Mouse (Mus musculus): ENCODE data around the gene Ndufa13.

The Ndufa13 gene

GRCm38 (mm10) chr8:69907106-69907505, 4.7 kb upstream of the Ndufa13 start:
- DNase-seq (ENCODE audit: low spot score), result no peak

GRCm38 (mm10) chr8:69906260-69906659, 3.9 kb upstream of the Ndufa13 start:
- no peak for DNase-seq (ENCODE audit: low spot score)

DNA sequence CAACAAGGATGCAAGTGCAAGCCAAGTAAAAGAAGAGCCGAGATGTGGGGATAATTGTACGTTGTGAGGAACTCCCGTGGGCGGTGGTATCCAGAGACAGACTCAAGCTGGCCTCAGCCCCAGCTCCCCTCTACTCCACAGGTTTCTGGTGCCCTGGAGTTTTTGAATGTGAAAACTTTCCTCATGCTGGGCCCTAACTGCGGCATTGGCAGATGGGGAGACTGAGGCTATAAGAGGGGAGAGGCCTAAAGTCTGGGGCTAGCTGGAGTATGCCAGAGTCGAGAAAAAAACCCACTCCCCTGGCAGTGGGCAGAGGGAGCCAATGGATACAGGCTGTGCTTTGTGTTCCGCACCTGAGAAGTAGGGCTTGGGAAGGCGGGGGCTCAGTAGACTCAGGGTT, 1.7 kb upstream of the Ndufa13 start:
- no peak for DNase-seq (ENCODE audit: low spot score)

DNA sequence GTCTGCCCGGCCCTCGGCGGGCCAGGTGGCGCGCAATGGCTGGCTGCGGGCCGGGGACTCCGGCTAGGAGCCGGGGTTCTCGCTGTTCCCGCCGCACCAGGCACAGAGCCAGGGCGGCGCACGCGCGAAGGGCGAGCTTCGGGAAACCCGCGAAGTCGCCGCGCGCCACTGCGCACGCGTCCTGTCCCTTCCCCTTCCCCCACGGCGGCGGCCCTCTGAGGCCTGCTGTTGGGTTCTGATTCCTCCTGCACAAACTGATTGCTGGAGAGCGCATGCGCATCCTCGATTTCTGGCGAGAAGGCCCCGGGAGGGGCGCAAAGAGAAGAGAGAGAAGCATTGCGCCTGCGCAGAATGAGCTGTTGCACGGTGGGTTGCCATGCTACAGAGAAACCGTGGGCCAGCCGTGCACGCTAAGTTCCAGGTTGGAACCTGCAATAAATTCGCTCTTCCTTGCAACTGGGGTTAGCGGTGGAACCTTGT, 745 bp upstream of the Ndufa13 start:
- peak; percentile 99 for DNase-seq (ENCODE audit: low spot score)

- peak; percentile 97 for DNase-seq (ENCODE audit: low spot score)
Observed at GRCm38 (mm10) chr8:69901484-69902162, 735 bp downstream of the Ndufa13 start.

- DNase-seq (ENCODE audit: low spot score), result no peak
Observed at GRCm38 (mm10) chr8:69900895-69901451, 1.4 kb downstream of the Ndufa13 start.

- no peak for DNase-seq (ENCODE audit: low spot score)
Observed at GRCm38 (mm10) chr8:69899876-69900275, 2.5 kb downstream of the Ndufa13 start.

DNA sequence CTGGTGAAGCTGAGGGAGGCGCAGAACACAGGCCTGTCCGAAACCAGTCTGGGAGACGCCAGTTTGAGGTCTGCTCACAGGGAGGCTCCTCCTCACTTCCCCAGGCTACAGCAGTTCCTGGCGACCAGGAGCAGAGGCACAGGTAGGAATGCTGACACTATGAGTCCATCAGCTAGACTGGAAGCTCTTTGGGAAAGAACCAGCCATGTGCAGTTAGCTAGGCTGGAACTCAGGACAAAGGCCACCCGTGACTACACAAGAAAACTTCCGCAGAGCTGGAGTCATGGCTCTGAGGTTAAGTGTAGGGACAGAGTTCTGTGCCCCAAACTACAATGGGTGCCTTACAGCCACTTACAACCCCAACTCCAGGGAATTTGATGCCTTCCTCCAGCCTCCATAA, 4.5 kb downstream of the Ndufa13 start:
- DNase-seq (ENCODE audit: low spot score), result no peak

DNA sequence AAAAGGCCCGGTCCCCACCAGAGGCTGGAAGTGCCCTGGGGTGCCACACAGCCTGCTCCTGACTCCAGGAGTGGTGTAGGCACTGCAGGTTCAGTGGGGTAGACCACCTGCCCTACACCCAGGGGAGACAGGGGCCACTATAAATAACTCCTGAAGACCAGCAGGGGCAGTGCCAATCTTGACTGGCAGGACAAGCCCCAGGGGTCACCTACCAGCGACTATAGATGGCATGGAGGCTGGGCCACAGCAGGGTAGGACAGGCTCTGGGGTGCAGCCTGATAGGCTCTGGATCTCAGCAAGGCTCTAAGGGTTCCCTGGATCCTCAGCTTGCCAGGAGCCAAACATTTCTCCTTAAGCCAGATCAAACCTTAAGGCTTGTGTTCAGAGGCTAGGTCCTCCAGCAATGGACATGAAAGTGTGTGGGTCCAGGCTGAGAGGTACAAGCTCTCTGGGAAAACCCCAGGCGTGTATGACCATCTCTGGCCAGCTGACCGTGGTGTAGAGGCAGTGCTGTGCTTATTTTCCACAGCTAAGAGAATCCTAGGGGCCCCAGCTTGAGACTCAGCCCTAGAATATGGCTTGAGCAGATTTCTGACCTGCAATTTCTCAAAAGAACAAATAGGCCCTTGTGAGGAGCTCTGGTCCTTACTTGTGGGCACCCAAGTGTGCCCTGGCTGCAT, 6.4 kb downstream of the Ndufa13 start:
- no peak for DNase-seq (ENCODE audit: low spot score)

DNA sequence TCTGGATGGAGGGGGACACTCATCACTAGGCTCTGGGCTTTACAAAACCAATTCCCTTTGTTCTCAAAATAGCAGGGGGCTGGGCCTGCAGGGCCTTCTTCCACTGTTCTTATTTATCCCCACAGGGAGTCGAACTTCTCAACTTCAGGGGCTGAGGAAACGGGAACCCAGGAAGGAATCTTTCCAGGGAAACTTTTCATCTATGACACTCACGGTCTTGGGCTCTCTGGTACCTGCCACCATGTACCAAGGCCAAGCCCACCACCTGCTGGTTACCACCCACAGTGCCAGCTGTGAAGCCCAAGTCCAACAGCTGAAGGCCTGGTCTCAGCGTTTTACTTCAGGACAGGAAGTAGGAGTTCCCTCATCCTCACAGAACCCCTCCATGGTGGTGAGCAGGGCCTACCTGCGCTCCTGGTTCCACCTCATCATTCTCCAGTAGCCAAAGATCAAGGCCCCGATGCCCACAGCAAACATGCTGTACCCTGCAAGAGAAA, 7.5 kb downstream of the Ndufa13 start:
- no peak for DNase-seq (ENCODE audit: low spot score)

GRCm38 (mm10) chr8:69893863-69894262, 8.5 kb downstream of the Ndufa13 start:
- peak; percentile 31 for DNase-seq (ENCODE audit: low spot score)

DNA sequence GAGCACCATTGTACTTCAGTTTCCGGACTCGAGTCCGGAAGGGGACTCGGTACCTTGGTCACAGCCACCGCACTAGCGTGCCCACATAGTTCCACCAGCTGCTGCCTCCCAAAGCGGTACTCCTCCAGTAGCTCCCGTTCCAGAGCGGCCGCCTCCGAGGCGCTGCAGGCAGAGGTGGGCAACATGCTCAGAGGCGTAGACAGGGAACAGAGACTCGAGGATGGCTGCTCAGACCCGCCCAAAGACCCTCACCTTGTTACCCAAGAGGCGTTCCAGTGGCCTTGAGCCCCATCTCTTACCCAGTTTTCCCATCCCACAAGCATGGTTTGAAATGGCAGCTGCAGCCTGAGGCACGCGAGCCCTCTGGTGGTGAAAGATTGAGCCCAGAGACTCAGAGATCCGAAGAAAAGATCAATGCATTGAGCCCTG, 11.5 kb downstream of the Ndufa13 start:
- no peak for DNase-seq (ENCODE audit: low spot score)

- no peak for DNase-seq (ENCODE audit: low spot score)
Observed at GRCm38 (mm10) chr8:69888902-69889301, 13.5 kb downstream of the Ndufa13 start.

GRCm38 (mm10) chr8:69888244-69888866, 14.0 kb downstream of the Ndufa13 start:
- no peak for DNase-seq (ENCODE audit: low spot score)

DNA sequence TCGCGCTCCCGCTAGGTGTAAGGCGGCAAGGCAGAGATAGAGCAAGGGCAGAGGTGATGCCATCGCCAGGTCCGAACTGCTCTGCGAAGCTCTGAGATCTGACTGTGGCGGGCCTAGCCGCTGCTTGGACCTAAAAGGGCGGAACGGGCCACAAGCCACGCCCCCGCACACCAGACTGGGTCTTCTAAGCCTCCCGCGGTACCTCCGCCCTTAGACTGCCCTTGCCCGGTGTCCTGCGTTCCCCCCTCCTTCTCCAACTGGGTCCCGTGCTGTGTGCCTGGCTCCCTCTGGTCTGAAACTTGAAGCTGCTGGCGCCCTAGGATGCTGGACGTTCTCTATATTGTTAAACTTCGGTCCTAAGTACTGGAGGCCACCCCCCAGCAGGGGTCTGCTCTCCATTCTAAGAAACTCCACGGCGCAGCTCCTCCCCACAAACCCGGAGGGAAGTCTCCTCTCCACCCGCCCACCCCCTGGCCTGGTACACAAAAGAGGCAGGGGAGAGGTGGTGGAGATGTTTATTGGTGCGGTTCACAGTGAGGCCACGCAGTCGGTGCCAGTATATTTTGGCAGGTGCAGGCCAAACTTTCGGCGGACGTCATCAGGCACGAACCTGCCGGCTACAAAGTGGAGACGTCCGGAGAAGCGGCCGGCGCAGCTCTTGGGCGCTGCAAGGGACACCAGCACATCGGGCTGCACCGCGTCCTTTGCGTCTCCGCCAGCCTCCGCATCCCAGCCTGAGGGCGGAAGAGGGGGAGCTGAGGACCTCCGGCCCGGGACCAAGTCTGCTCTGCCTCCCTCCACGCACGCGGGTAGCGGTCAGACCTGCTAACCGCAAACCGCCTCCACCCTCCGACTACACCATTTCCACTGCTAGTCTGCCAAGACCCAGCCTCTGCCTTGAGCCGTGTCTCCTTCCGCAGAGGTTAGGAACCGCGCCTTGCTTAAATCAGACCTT, 14.8 kb downstream of the Ndufa13 start, which contains the start of gene Cilp2:
Gene Cilp2 (minus strand): TSS at position 399 of the 955 bp plus-strand sequence.
- DNase-seq (ENCODE audit: low spot score), result peak; percentile 21

DNA sequence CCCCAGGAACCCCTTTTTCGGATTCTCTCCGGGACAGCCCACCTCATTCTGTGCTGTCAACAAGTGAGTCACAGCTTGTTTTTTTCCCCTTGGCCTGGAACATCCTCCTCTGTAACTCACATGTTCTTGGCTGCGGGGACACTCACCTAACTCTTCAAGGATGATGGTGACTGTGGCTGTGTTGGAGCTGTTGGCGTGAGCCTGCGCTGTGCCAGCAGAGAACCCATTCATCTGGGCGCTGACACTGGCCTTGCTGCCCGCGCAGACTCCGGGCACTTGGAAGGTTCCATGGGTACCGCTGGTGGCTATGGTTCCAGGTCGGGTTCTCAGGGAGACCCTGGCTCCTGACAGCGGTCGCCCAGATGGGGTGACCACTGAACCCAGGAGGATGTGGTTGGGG, 18.2 kb downstream of the Ndufa13 start:
- no peak for DNase-seq (ENCODE audit: low spot score)

- no peak for DNase-seq (ENCODE audit: low spot score)
Observed at GRCm38 (mm10) chr8:69882833-69883600, 19.3 kb downstream of the Ndufa13 start.

GRCm38 (mm10) chr8:69882021-69882756, 20.2 kb downstream of the Ndufa13 start:
- DNase-seq (ENCODE audit: low spot score), result peak; percentile 48

- DNase-seq (ENCODE audit: low spot score), result no peak
Observed at GRCm38 (mm10) chr8:69881261-69881865, 21.0 kb downstream of the Ndufa13 start.
